Mouse (Mus musculus) retina, adult 2 months (tissue): ENCODE data around the gene Fndc1.

ENCODE experiments used
- DNase-seq: peaks from one replicate; pipeline ENCODE4 v3.0.0-alpha.2; 2012; ENCODE audit warnings: low read depth, low spot score

Fndc1 gene

GRCm38 (mm10) chr17:7820176-7820575 is 6.9 kb downstream of the Fndc1 start:
- DNase-seq: no peak

GRCm38 (mm10) chr17:7816602-7817001 is 10.5 kb downstream of the Fndc1 start:
- DNase-seq: no peak

- DNase-seq: no peak
Observed at GRCm38 (mm10) chr17:7814433-7814832, 12.7 kb downstream of the Fndc1 start.

GRCm38 (mm10) chr17:7808043-7808442 is 19.1 kb downstream of the Fndc1 start:
- DNase-seq: no peak

- no peak for DNase-seq
Observed at GRCm38 (mm10) chr17:7805105-7805504, 22.0 kb downstream of the Fndc1 start.

- DNase-seq: no peak
Observed at GRCm38 (mm10) chr17:7802483-7802882, 24.6 kb downstream of the Fndc1 start.

- DNase-seq: no peak
Observed at GRCm38 (mm10) chr17:7799894-7800293, 27.2 kb downstream of the Fndc1 start.

- DNase-seq: no peak
Observed at GRCm38 (mm10) chr17:7795584-7795983, 31.5 kb downstream of the Fndc1 start.

- DNase-seq: no peak
Observed at GRCm38 (mm10) chr17:7795168-7795567, 31.9 kb downstream of the Fndc1 start.

- peak; percentile 3 for DNase-seq
Observed at GRCm38 (mm10) chr17:7794093-7794492, 33.0 kb downstream of the Fndc1 start.

- no peak for DNase-seq
Observed at GRCm38 (mm10) chr17:7790512-7790911, 36.6 kb downstream of the Fndc1 start.

GRCm38 (mm10) chr17:7774101-7774500 is 53.0 kb downstream of the Fndc1 start:
- no peak for DNase-seq

GRCm38 (mm10) chr17:7759786-7760185 is 67.3 kb downstream of the Fndc1 start:
- DNase-seq: no peak

- no peak for DNase-seq
Observed at GRCm38 (mm10) chr17:7755001-7755400, 72.1 kb downstream of the Fndc1 start.

- no peak for DNase-seq
Observed at GRCm38 (mm10) chr17:7753383-7753782, 73.7 kb downstream of the Fndc1 start.

GRCm38 (mm10) chr17:7749051-7749815 is 77.9 kb downstream of the Fndc1 start:
- no peak for DNase-seq

GRCm38 (mm10) chr17:7746841-7747240 is 80.3 kb downstream of the Fndc1 start:
- DNase-seq: no peak

GRCm38 (mm10) chr17:7744976-7745375 is 82.1 kb downstream of the Fndc1 start:
- no peak for DNase-seq

GRCm38 (mm10) chr17:7740988-7741387 is 86.1 kb downstream of the Fndc1 start:
- no peak for DNase-seq

- no peak for DNase-seq
Observed at GRCm38 (mm10) chr17:7722991-7723390, 104.1 kb downstream of the Fndc1 start.

- no peak for DNase-seq
Observed at GRCm38 (mm10) chr17:7718886-7719285, 108.2 kb downstream of the Fndc1 start.

- DNase-seq: no peak
Observed at GRCm38 (mm10) chr17:7717945-7718344, 109.2 kb downstream of the Fndc1 start.

- DNase-seq: no peak
Observed at GRCm38 (mm10) chr17:7713020-7713419, 114.1 kb downstream of the Fndc1 start.

GRCm38 (mm10) chr17:7707073-7707472 is 120.0 kb downstream of the Fndc1 start:
- no peak for DNase-seq
